Mouse (Mus musculus): ENCODE data around the gene Wbp4. TPM values are rescaled to one million over a fixed set of nuclear protein-coding genes. Genes with fewer than 3 reads are reported as not detected.

The Wbp4 gene
- total and polyA plus RNA-seq, 2 experiments = 2.5 to 7.7 TPM

DNA sequence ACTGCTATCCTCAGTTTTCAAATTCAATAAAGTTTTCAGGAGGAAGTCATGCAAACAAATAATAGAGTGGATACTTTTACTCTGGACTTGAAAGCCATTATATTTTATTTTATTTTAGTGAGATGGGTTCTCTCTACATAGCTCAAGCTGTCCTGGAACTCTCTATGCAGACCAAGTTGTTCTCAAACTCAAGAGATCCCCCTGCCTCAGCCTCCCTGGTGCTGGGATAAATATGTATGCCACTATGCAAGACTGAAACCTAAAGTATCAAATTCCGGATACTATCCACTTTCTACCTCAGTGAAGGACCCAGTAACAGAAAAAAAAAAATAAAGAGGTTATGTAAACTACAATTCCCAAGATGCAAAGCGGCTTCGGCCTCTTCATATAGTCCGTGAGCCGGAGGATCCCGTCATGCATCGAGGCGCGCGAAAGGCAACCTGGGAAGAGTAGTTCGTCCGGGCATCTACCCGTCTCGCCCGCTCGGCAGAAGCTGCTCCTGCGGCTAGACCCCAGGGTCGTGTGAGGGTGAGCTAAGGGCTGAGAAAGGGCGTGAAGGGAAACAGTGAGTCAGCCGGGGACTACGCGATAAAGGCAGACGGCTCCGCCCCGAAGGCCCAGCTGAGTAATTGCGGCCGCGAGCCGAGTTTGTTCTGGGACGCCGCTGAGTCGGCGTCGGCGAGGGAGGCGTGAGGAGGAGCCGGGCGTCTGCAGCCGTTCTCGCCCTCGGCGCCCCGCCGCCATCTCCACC lies 55.2 kb downstream of the Wbp4 start, which contains the start of gene Kbtbd7:
Kbtbd7 (plus strand) TSS at position 533 of the 751 bp plus-strand sequence.
- peak; percentile 90 for DNase-seq (ENCODE audit: extremely low read depth, low read depth, low spot score)
- Histone ChIP-seq H3K9ac (ENCODE audit: low read depth, low read length) (peak within 1 kb of the TSS; percentile 63), H3K79me2 (ENCODE audit: control insufficient read depth, insufficient read depth, low read length) (no peaks in the 10 kb centered on the region; the same call in 1 of the 2 replicates), H3K4me1 (ENCODE audit: control insufficient read depth, insufficient read depth, low read length) (peaks cover 8% of the 10 kb centered on the region), H3K27ac (replicated peaks; ENCODE audit: insufficient read depth, low read depth, low read length) (peak within 1 kb of the TSS; percentile 55), H3K27me3 (ENCODE audit: control insufficient read depth, insufficient read depth, low read length) (no peaks in the 10 kb centered on the region), H3K4me3 (ENCODE audit: insufficient read depth, low read depth, low read length) (peak within 1 kb of the TSS; percentile 58), H3K36me3 (ENCODE audit: control insufficient read depth, insufficient read depth, low read length) (peaks cover 5% of the 10 kb centered on the region)
- TF ChIP-seq CTCF (IDR thresholded peaks at IDR 0.05; ENCODE audit: low read depth, low read length) (no peak), POLR2A (IDR thresholded peaks at IDR 0.05; ENCODE audit: extremely low read depth, insufficient read depth, low read length) (peak; percentile 39; the same call in 1 of the 2 replicates)
- under 1% methylated on average over 44 of the region's 44 CpGs for WGBS

DNA sequence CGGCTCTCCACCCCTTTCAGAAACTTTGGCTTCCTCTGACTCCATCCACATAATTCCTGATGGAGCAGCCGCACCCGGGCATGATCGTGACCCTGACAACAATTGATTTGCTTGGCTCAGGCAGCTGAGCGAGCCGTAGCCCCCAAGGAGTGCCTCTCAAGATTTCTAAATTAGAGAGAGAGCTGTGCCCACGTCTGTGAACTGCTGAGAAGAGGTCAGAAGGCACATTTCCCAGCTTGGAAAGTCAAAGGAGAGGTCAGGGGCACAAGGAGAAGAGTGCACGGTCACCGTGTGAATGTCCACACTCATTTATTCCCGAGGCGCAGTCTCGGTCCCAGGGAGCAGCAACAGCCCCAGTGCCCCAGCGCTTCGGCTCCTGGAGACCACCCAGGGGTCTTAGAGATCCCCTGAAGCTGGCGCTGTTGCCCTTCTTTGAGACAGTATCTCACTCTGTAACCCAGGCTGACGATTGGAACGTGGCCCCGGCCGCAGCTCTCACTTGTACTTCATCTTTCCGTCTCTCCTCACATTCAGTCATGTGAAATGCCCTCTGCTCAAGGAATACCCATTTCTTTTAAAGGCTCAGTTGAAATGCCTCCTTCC lies 61.1 kb downstream of the Wbp4 start:
- H3K9ac ChIP-seq (ENCODE audit: low read depth, low read length) = no peak overlapping the region
- no peaks in the 10 kb centered on the region for H3K79me2 ChIP-seq (ENCODE audit: control insufficient read depth, insufficient read depth, low read length)
- H3K27me3 ChIP-seq (ENCODE audit: control insufficient read depth, insufficient read depth, low read length) = no peaks in the 10 kb centered on the region
- H3K4me1 ChIP-seq (ENCODE audit: control insufficient read depth, insufficient read depth, low read length) = no peaks in the 10 kb centered on the region
- H3K4me3 ChIP-seq (ENCODE audit: insufficient read depth, low read depth, low read length) = no peak overlapping the region
- DNase-seq (ENCODE audit: extremely low read depth, low read depth, low spot score) = no peak
- peaks cover 22% of the 10 kb centered on the region for H3K36me3 ChIP-seq (ENCODE audit: control insufficient read depth, insufficient read depth, low read length)
- H3K27ac ChIP-seq (replicated peaks; ENCODE audit: insufficient read depth, low read depth, low read length) = no peak overlapping the region
- WGBS = 88% methylated on average over 20 of the region's 20 CpGs
- TF ChIP-seq POLR2A (IDR thresholded peaks at IDR 0.05; ENCODE audit: extremely low read depth, insufficient read depth, low read length) = no peak
- no peak for TF ChIP-seq CTCF (IDR thresholded peaks at IDR 0.05; ENCODE audit: low read depth, low read length)

DNA sequence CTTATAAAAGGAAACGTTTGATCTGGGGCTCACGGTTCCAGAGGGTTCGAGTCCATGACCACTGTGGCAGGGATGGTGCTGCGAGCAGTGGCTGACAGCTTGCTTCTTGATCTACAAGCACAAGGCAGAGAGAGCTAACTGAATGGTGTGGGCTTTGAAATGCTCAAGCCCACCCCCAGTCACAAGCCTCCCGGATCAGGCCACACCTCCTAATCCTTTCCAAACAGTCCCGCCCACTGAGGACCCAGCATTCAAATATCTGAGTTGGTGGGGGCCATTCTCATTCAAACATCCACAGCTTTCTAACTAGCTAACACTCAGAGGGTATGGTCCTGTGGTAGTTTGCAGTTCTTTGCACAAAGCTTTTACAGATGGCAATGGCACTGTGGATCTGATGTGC lies 68.2 kb downstream of the Wbp4 start:
- TF ChIP-seq POLR2A (IDR thresholded peaks at IDR 0.05; ENCODE audit: extremely low read depth, insufficient read depth, low read length) (no peak), CTCF (IDR thresholded peaks at IDR 0.05; ENCODE audit: low read depth, low read length) (no peak)
- no peak overlapping the region for H3K27ac ChIP-seq (replicated peaks; ENCODE audit: insufficient read depth, low read depth, low read length)
- WGBS = 96% methylated on average over 6 of the region's 6 CpGs
- no peaks in the 10 kb centered on the region; the same call in 1 of the 2 replicates for H3K4me1 ChIP-seq (ENCODE audit: control insufficient read depth, insufficient read depth, low read length)
- H3K36me3 ChIP-seq (ENCODE audit: control insufficient read depth, insufficient read depth, low read length) = peaks cover 10% of the 10 kb centered on the region
- no peak for DNase-seq (ENCODE audit: extremely low read depth, low read depth, low spot score)
- H3K9ac ChIP-seq (ENCODE audit: low read depth, low read length) = no peak overlapping the region
- H3K4me3 ChIP-seq (ENCODE audit: insufficient read depth, low read depth, low read length) = no peak overlapping the region
- no peaks in the 10 kb centered on the region for H3K79me2 ChIP-seq (ENCODE audit: control insufficient read depth, insufficient read depth, low read length)
- H3K27me3 ChIP-seq (ENCODE audit: control insufficient read depth, insufficient read depth, low read length) = no peaks in the 10 kb centered on the region

DNA sequence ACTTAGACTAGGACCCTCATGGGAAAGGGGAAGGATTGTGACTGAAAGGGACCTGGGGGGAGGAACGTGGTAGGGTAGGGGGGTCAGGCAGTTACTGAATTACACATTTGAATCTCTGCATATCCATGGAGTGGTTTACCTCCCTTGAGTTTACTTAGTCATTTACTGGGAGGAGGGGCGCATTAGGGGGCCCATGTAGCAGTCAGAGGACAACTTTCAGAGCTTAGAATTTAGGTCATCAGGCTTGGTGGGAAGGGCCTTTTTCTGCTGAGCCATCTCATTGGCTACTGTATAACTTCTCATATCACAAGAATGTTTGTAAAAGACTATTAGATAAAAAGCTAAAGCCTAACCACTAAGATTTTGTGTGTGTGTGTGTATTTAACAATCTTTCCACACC lies 70.7 kb downstream of the Wbp4 start:
- Histone ChIP-seq H3K27ac (replicated peaks; ENCODE audit: insufficient read depth, low read depth, low read length) (no peak overlapping the region), H3K36me3 (ENCODE audit: control insufficient read depth, insufficient read depth, low read length) (peaks cover 8% of the 10 kb centered on the region), H3K79me2 (ENCODE audit: control insufficient read depth, insufficient read depth, low read length) (no peaks in the 10 kb centered on the region), H3K27me3 (ENCODE audit: control insufficient read depth, insufficient read depth, low read length) (no peaks in the 10 kb centered on the region), H3K9ac (ENCODE audit: low read depth, low read length) (no peak overlapping the region), H3K4me3 (ENCODE audit: insufficient read depth, low read depth, low read length) (no peak overlapping the region), H3K4me1 (ENCODE audit: control insufficient read depth, insufficient read depth, low read length) (no peaks in the 10 kb centered on the region; the same call in 1 of the 2 replicates)
- TF ChIP-seq POLR2A (IDR thresholded peaks at IDR 0.05; ENCODE audit: extremely low read depth, insufficient read depth, low read length) = no peak
- no peak for TF ChIP-seq CTCF (IDR thresholded peaks at IDR 0.05; ENCODE audit: low read depth, low read length)
- DNase-seq (ENCODE audit: extremely low read depth, low read depth, low spot score) = no peak
- WGBS = 91% methylated on average over 2 of the region's 2 CpGs

Other genes starting within 250 kb of the Wbp4 start
- not detected in 2 replicates for gene Zfp957, start 234.2 kb downstream of the Wbp4 start, total RNA-seq (2014; rRNA removed)
- not detected in 2 replicates for gene Zfp957, start 234.2 kb downstream of the Wbp4 start, polyA plus RNA-seq (2012; rRNA removed)
- gene Rgcc, start 179.9 kb downstream of the Wbp4 start, total RNA-seq (2014; rRNA removed) = 0.18 and 0.94 TPM in 2 replicates
- 0.54 and 0.61 TPM in 2 replicates for gene Rgcc, start 179.9 kb downstream of the Wbp4 start, polyA plus RNA-seq (2012; rRNA removed)
- 3.9 and 5.2 TPM in 2 replicates for gene Naa16, start 90.7 kb downstream of the Wbp4 start, total RNA-seq (2014; rRNA removed)
- gene Naa16, start 90.7 kb downstream of the Wbp4 start, polyA plus RNA-seq (2012; rRNA removed) = 2.0 and 2.2 TPM in 2 replicates
- 7.8 and 10.3 TPM in 2 replicates for gene Mtrf1, start 83.7 kb downstream of the Wbp4 start, total RNA-seq (2014; rRNA removed)
- 2.2 and 2.3 TPM in 2 replicates for gene Mtrf1, start 83.7 kb downstream of the Wbp4 start, polyA plus RNA-seq (2012; rRNA removed)
- gene Kbtbd7, start 55.0 kb downstream of the Wbp4 start, total RNA-seq (2014; rRNA removed) = 6.6 and 7.3 TPM in 2 replicates
- 3.8 and 4.3 TPM in 2 replicates for gene Kbtbd7, start 55.0 kb downstream of the Wbp4 start, polyA plus RNA-seq (2012; rRNA removed)
- 0.13 and 0.18 TPM in 2 replicates for gene Kbtbd6, start 29.7 kb downstream of the Wbp4 start, total RNA-seq (2014; rRNA removed)
- gene Kbtbd6, start 29.7 kb downstream of the Wbp4 start, polyA plus RNA-seq (2012; rRNA removed) = not detected in 2 replicates
- gene Elf1, start 326 bp downstream of the Wbp4 start, total RNA-seq (2014; rRNA removed) = 13.8 and 15.9 TPM in 2 replicates
- gene Elf1, start 326 bp downstream of the Wbp4 start, polyA plus RNA-seq (2012; rRNA removed) = 5.1 and 6.4 TPM in 2 replicates
- 25.6 and 30.0 TPM in 2 replicates for gene Sugt1, start 106.2 kb upstream of the Wbp4 start, total RNA-seq (2014; rRNA removed)
- gene Sugt1, start 106.2 kb upstream of the Wbp4 start, polyA plus RNA-seq (2012; rRNA removed) = 3.3 and 3.4 TPM in 2 replicates
- gene Cnmd, start 180.7 kb upstream of the Wbp4 start, total RNA-seq (2014; rRNA removed) = 10.3 and 35.8 TPM in 2 replicates
- 3.4 and 5.9 TPM in 2 replicates for gene Cnmd, start 180.7 kb upstream of the Wbp4 start, polyA plus RNA-seq (2012; rRNA removed)